Mouse (Mus musculus): ENCODE measurements at regions not wholly inside any gene's neighbourhood (a gene's known extent, or its start where the extent isn't known, plus 50 kb on each side); places are given as distances from the start of the nearest gene placed in this dataset.

DNA sequence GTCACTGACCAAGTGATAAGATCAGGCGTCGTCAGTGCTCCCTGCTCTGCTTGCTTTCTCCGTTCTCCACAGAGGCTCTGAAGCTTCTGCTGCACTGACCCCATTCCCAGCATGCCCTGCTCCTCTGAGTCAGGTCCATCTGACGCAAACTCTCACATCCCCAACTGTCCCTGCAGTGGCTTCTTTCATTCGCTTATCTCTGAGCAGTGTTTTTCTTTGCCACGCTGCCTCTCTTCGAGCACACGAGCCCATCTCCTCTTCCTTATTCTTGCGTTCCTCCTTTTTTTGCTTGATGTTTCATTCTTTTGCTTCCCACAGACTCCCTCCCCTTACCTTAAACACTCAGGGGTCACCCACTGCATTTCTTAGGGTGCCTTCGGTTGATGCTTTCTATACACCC, 81.0 kb downstream of the Cdc7 start:
- Histone ChIP-seq H3K4me2 (ENCODE audit: low read length) (no peak overlapping the region), H3K9me3 (replicated peaks; ENCODE audit: low read length) (no peaks in the 10 kb centered on the region), H3K4me1 (replicated peaks; ENCODE audit: insufficient read depth, low read length) (no peaks in the 10 kb centered on the region), H3K27ac (no peak overlapping the region), H3K27me3 (ENCODE audit: insufficient read depth, low read length) (no peaks in the 10 kb centered on the region), H3K9ac (ENCODE audit: low read depth, low read length) (no peak overlapping the region), H3K36me3 (ENCODE audit: insufficient read depth, low read length) (no peaks in the 10 kb centered on the region), H3K4me3 (replicated peaks; ENCODE audit: low read depth, low read length) (no peak overlapping the region)
- DNase-seq (ENCODE audit: low spot score) (no peak), ATAC-seq (replicated peaks; ENCODE audit: low FRiP score, low read depth) (no peak)
- WGBS: 68% methylated on average over 10 of the region's 10 CpGs
- no peak for TF ChIP-seq CTCF (IDR thresholded peaks at IDR 0.05; ENCODE audit: low read depth)

DNA sequence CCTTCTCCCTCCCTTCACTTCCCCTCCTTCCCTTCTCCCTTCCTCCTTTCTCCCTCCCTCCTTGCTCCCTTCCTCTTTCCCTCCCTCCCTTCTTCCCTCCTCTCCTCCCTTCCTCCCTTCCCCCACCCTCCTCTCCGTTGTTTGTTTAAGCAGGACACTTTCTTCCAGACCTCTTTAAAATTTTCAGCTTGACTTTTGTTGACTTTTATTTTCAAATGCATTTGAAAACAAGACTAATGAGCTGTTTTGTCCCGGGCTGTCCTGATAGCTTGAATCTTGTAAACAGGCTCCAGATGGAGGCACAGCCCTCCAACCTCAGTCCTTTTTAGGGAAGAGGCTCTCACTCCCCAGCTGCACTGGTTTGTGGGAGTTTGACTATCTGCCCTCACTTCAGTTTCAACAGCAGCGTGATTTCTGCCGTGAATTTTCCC, 82.4 kb downstream of the Cdc7 start:
- no peak for TF ChIP-seq CTCF (IDR thresholded peaks at IDR 0.05; ENCODE audit: low read depth)
- Histone ChIP-seq H3K27ac (peak overlapping the region; percentile 38), H3K4me3 (replicated peaks; ENCODE audit: low read depth, low read length) (no peak overlapping the region), H3K4me2 (ENCODE audit: low read length) (no peak overlapping the region), H3K27me3 (ENCODE audit: insufficient read depth, low read length) (no peaks in the 10 kb centered on the region), H3K36me3 (ENCODE audit: insufficient read depth, low read length) (no peaks in the 10 kb centered on the region), H3K9me3 (replicated peaks; ENCODE audit: low read length) (no peaks in the 10 kb centered on the region), H3K4me1 (replicated peaks; ENCODE audit: insufficient read depth, low read length) (peaks cover 7% of the 10 kb centered on the region; the same call in 1 of the 2 replicates), H3K9ac (ENCODE audit: low read depth, low read length) (no peak overlapping the region)
- 0 out of 2 replicates have a peak, but pooled peaks have one; percentile 44 for ATAC-seq (replicated peaks; ENCODE audit: low FRiP score, low read depth)
- peak; percentile 80 for DNase-seq (ENCODE audit: low spot score)
- WGBS: 11% methylated on average over 4 of the region's 4 CpGs

DNA sequence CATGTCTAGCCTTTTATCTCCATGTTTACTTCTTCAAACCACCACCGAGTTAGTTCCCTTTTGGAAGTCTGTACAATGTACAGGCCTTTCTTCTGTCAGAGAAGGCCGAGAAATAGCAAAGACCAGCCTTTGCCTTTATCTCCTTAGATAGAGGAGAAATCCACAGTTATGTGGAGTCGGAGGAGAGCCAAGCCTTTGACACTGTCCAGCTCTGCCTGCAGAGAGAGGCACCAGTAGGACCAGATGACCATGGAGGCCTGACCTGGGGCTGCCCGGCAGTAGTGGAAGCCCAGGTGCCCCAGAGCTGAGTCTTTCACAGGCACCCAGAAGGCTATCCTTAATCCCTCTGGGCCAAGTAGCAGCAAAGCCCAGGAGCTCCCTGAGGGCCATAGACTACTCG, 84.5 kb downstream of the Cdc7 start:
- H3K4me3 ChIP-seq (replicated peaks; ENCODE audit: low read depth, low read length): no peak overlapping the region
- H3K9me3 ChIP-seq (replicated peaks; ENCODE audit: low read length): no peaks in the 10 kb centered on the region
- H3K9ac ChIP-seq (ENCODE audit: low read depth, low read length): no peak overlapping the region
- no peak for TF ChIP-seq CTCF (IDR thresholded peaks at IDR 0.05; ENCODE audit: low read depth)
- no peak overlapping the region for H3K4me2 ChIP-seq (ENCODE audit: low read length)
- no peak for DNase-seq (ENCODE audit: low spot score)
- ATAC-seq (replicated peaks; ENCODE audit: low FRiP score, low read depth): no peak
- WGBS: 80% methylated on average over 5 of the region's 5 CpGs
- H3K27me3 ChIP-seq (ENCODE audit: insufficient read depth, low read length): no peaks in the 10 kb centered on the region
- H3K27ac ChIP-seq: no peak overlapping the region
- H3K36me3 ChIP-seq (ENCODE audit: insufficient read depth, low read length): no peaks in the 10 kb centered on the region
- H3K4me1 ChIP-seq (replicated peaks; ENCODE audit: insufficient read depth, low read length): peaks cover 7% of the 10 kb centered on the region; the same call in 1 of the 2 replicates

GRCm38 (mm10) chr5:107050076-107050475, 86.0 kb downstream of the Cdc7 start:
- 50% methylated on average over 3 of the region's 3 CpGs for WGBS
- H3K9ac ChIP-seq (ENCODE audit: low read depth, low read length): no peak overlapping the region
- no peak overlapping the region for H3K27ac ChIP-seq
- H3K36me3 ChIP-seq (ENCODE audit: insufficient read depth, low read length): no peaks in the 10 kb centered on the region
- H3K4me1 ChIP-seq (replicated peaks; ENCODE audit: insufficient read depth, low read length): peaks cover 7% of the 10 kb centered on the region; the same call in 1 of the 2 replicates
- no peaks in the 10 kb centered on the region for H3K9me3 ChIP-seq (replicated peaks; ENCODE audit: low read length)
- H3K27me3 ChIP-seq (ENCODE audit: insufficient read depth, low read length): no peaks in the 10 kb centered on the region
- no peak for TF ChIP-seq CTCF (IDR thresholded peaks at IDR 0.05; ENCODE audit: low read depth)
- H3K4me2 ChIP-seq (ENCODE audit: low read length): no peak overlapping the region
- DNase-seq (ENCODE audit: low spot score) (no peak), ATAC-seq (replicated peaks; ENCODE audit: low FRiP score, low read depth) (no peak)
- no peak overlapping the region for H3K4me3 ChIP-seq (replicated peaks; ENCODE audit: low read depth, low read length)

DNA sequence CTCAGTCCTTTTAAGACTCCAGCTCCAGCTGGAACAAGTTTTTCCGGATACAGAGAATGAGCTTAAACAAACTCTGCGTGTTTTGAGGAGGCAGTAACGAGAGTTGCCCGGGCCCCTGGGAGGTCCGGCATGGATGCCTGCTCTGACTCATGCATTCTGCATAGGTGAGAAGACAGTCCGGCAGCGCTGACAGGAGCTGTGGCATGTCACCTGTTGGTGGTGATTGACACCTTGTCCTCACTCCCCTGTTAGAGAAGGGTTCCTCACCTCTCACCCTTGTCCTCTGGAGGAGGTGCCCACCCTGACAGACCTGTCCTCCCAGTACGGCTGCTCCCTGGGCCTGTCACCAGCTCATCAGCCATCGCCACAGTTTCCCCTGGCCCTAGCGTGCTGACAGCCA, 87.7 kb downstream of the Cdc7 start:
- Histone ChIP-seq H3K9me3 (replicated peaks; ENCODE audit: low read length) (no peaks in the 10 kb centered on the region), H3K4me2 (ENCODE audit: low read length) (no peak overlapping the region), H3K4me3 (replicated peaks; ENCODE audit: low read depth, low read length) (no peak overlapping the region), H3K36me3 (ENCODE audit: insufficient read depth, low read length) (no peaks in the 10 kb centered on the region), H3K27ac (peak overlapping the region; percentile 36; the same call in 1 of the 2 replicates), H3K9ac (ENCODE audit: low read depth, low read length) (no peak overlapping the region), H3K27me3 (ENCODE audit: insufficient read depth, low read length) (no peaks in the 10 kb centered on the region), H3K4me1 (replicated peaks; ENCODE audit: insufficient read depth, low read length) (peaks cover 7% of the 10 kb centered on the region; the same call in 1 of the 2 replicates)
- peak; percentile 23 for DNase-seq (ENCODE audit: low spot score)
- TF ChIP-seq CTCF (IDR thresholded peaks at IDR 0.05; ENCODE audit: low read depth): no peak
- ATAC-seq (replicated peaks; ENCODE audit: low FRiP score, low read depth): peak; percentile 41; the same call in 1 of the 2 replicates
- 40% methylated on average over 10 of the region's 10 CpGs for WGBS

DNA sequence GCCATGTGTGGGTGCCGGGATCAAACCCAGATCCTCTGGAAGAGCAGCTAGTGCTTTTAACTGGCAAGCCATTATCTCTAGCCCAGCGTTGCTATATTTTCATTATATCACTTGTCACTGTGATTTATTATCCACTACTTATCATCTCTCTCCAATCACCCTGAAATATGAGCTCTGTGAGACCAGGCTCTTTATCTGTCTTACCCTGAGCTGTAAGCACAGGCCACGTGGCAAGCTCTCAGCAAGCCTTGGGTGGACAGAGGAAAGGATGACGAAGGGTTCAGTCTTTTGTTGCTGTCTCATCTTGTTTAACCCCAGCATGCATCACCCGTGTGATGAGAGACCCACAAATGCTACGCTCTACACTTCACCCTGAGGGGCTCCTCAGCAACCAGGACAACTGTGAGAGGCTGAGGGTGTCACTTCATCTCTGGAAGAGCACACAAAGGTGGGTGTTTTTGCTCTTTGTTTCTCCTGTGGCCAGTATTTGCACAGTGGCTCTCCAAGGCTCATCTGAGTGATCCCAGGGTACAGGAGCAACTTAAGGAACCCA, 90.9 kb downstream of the Cdc7 start:
- Histone ChIP-seq H3K9me3 (replicated peaks; ENCODE audit: low read length) (no peaks in the 10 kb centered on the region), H3K27me3 (ENCODE audit: insufficient read depth, low read length) (no peaks in the 10 kb centered on the region), H3K4me2 (ENCODE audit: low read length) (no peak overlapping the region), H3K27ac (no peak overlapping the region), H3K4me1 (replicated peaks; ENCODE audit: insufficient read depth, low read length) (peaks cover 7% of the 10 kb centered on the region; the same call in 1 of the 2 replicates), H3K36me3 (ENCODE audit: insufficient read depth, low read length) (no peaks in the 10 kb centered on the region), H3K4me3 (replicated peaks; ENCODE audit: low read depth, low read length) (no peak overlapping the region), H3K9ac (ENCODE audit: low read depth, low read length) (no peak overlapping the region)
- no peak for TF ChIP-seq CTCF (IDR thresholded peaks at IDR 0.05; ENCODE audit: low read depth)
- whole genome bisulfite sequencing: 43% methylated on average over 6 of the region's 6 CpGs
- DNase-seq (ENCODE audit: low spot score) (no peak), ATAC-seq (replicated peaks; ENCODE audit: low FRiP score, low read depth) (no peak)

DNA sequence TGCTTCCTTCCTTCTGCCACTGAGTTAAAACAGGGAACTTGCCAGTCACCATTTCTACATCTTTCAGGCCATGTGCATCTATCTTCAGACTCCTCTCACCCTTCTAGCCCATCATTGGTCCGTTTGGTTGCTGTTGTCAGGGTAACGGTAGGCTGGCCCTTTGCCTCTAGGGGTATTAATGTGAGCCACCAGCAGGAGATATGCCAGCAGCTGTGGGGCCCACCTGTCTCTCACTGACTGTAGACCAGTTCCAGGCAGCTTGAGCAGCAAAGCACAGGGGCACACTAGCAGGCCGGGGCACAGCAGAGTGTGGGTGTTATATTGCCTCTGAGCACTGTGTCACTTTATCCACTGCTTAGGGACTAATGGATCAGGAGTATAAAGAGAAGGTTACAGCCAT, 91.3 kb downstream of the Cdc7 start:
- Histone ChIP-seq H3K27ac (no peak overlapping the region), H3K27me3 (ENCODE audit: insufficient read depth, low read length) (no peaks in the 10 kb centered on the region), H3K4me2 (ENCODE audit: low read length) (no peak overlapping the region), H3K9me3 (replicated peaks; ENCODE audit: low read length) (no peaks in the 10 kb centered on the region), H3K36me3 (ENCODE audit: insufficient read depth, low read length) (no peaks in the 10 kb centered on the region), H3K4me3 (replicated peaks; ENCODE audit: low read depth, low read length) (no peak overlapping the region), H3K9ac (ENCODE audit: low read depth, low read length) (no peak overlapping the region), H3K4me1 (replicated peaks; ENCODE audit: insufficient read depth, low read length) (peaks cover 7% of the 10 kb centered on the region; the same call in 1 of the 2 replicates)
- ATAC-seq (replicated peaks; ENCODE audit: low FRiP score, low read depth) (no peak; the same call in 1 of the 2 replicates), DNase-seq (ENCODE audit: low spot score) (no peak)
- 48% methylated on average over 3 of the region's 3 CpGs for WGBS
- 0 out of 2 replicates have a peak, but pooled peaks have one; percentile 5 for TF ChIP-seq CTCF (IDR thresholded peaks at IDR 0.05; ENCODE audit: low read depth)

Measured in kidney, postnatal 0 days (tissue).